Mouse (Mus musculus): ENCODE results near the gene Arhgap24. TPM values are rescaled to one million over a fixed set of nuclear protein-coding genes. Genes with fewer than 3 reads are reported as not detected.

Gene Arhgap24
- total RNA-seq, 2 experiments from 2014 or later: 1.9 to 3.8 TPM

DNA sequence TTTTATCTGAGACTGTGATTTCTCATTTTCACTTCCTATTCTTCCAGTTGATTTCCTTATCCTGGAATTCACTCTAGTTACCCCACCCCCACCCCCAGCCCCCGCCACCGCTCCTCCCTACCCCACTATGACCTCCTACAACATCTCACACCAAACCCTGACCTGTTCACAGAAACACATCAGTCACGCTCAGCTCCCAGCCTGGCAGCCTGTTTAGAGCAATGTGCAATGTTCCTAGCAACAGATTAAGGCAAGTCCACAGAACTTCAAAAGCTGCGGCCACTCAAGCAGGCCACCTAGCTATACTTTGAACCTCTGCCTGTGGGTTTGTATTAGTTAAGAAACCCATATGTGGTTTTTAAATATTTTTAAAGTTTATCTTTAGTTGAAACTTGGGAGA lies 293.3 kb downstream of the Arhgap24 start:
- no peak for ATAC-seq (replicated peaks; ENCODE audit: poor library complexity, severe bottlenecking)

DNA sequence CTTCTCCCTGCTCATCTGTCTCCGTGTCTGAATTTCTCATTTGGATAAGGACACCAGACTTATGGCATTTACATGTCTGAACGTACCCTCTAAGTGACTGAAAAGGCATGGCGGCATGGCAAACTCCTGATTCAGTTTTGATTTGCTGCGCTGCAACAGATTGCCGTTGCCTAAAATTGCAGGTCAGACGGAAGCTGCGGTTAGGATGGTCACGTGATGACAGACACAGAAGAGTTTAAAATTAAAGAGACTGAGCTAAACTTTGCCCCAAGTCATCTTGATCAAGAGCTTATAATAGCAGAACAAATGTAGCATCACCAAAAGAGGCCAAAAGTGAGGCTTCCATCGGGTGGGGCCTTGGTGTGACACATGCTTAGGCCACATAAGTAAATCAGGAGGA lies 296.1 kb downstream of the Arhgap24 start:
- ATAC-seq (replicated peaks; ENCODE audit: poor library complexity, severe bottlenecking): peak; percentile 7; the same call in 1 of the 2 replicates

DNA sequence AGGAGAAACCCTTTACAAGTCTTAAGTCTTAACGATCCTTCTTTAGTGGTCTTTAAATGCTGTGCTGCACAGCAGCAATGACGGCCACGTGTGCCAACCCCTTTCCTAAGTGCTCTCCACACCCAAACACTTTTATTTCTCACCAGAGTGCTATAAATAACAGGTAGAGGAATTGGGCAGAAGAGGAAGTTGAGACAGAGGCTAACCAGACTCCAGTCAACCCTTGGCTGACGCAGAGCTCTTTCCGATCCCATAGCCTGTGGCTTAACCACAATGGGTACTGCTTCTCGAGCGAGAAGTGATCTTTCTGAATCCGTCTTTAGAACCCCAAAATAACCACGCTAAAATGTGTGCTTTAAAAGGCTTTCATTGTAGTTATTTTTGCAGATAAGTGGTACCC lies 296.7 kb downstream of the Arhgap24 start:
- ATAC-seq (replicated peaks; ENCODE audit: poor library complexity, severe bottlenecking): peak; percentile 98

DNA sequence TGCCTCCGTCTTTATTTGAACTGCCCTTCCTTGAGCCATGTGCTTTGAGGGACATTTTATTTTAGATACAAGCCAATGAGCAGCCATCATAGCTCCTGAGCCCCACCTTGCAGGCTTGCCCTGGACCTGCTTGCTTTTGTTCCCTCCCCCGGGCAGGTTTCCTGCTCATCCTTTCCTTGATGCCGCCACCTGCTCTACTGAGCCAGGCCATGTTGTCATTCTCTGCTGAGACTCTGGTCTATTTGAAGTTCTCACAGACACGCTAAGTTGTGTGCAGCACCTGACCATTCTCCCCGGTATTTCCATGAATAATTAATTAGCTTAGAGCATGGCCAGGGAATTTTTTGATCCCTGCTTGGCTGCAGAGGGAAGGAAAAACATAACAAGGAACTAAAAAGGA lies 297.1 kb downstream of the Arhgap24 start:
- peak; percentile 68 for ATAC-seq (replicated peaks; ENCODE audit: poor library complexity, severe bottlenecking)

DNA sequence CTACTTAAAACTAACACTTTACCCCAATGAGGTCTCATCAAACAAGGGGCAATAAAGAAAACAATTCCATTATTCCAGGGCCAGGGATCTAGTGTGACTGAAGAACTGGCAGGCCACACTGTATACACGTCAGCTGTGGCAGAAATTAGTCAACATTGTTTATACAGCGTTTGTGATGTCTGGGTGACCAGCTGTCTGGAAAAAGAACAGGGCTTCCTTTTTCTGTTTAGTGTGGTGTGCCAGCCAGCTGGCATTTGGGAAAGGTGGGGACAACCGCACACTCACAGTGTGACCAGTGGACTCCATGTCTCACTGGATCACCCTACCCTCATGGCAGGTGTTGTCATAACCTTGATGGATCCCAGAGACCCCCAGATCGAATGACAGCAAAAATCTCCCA lies 302.4 kb downstream of the Arhgap24 start:
- ATAC-seq (replicated peaks; ENCODE audit: poor library complexity, severe bottlenecking): no peak

DNA sequence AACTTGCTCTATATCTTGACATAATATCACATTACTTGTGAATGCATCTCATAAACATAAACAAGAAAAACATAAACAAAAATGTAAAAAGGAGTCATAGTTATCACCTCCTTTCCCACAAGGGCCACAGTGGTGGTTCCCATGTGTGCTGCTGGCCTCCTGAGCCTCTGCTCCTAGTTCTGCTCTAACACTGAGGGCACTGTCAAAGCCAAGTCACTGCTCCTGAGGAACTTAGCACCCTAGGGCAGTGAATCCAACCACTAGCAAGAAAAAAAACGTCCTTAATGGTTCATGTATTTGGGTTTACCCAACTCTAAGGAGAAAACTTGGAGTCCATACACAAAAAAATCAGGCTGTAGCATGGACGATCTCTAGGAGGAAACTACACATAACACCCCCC lies 304.9 kb downstream of the Arhgap24 start:
- ATAC-seq (replicated peaks; ENCODE audit: poor library complexity, severe bottlenecking): no peak

DNA sequence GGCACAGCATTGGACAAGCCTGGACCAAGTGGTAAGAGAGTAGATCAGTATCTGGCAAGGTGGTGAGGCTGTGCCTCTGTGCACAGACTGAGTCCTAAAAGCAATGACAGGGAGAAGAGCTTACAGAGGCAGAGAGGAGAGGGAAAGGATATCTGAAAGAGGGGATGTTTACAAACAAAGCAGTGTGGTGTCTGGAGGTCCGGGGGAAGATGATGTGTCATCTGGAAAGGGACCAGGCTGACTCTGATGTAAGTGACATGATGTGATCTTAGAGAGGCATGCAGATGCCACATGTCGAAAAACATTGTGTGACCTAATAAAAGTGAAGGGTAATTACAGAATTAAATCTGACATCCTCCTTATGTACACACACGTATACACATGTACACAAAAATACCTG lies 307.2 kb downstream of the Arhgap24 start:
- no peak for ATAC-seq (replicated peaks; ENCODE audit: poor library complexity, severe bottlenecking)

DNA sequence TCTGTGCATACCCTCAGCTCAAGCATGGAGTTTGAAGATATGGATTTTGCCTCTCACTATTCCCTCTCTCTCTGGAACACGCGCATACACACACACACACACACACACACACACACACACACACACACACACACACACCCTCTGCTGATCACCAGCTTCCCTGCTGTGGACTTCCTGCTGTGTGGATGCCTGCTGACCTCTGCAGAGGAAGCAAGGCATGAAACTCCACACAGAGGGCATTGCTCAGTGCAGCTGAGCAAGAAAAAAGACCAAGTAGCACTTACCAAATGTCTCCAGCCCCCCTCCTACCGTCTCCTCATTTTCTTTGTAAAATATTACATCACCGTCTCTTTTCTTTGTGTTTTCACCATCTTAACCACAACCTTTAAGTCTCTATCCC lies 310.1 kb downstream of the Arhgap24 start:
- ATAC-seq (replicated peaks; ENCODE audit: poor library complexity, severe bottlenecking): peak; percentile 87

DNA sequence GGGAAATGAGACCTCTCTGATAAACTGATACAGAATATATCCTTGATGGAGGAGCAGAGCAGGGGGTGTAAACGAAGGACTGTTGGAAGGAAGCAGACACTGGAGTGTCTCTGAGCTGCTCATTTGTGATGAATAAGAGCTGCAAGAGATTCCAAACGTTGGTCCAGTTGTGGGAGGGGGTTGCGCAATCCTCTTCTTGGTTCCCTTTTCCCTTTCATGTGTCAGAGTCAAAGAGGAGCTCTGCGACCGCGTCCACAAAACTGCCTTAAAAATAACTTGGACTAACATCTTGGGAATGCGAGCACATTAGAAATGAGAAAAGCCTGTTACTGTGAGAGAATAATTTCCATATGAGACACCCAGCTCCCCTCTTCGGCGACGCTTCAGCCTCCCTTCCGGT lies 312.3 kb downstream of the Arhgap24 start:
- ATAC-seq (replicated peaks; ENCODE audit: poor library complexity, severe bottlenecking): peak; percentile 79

DNA sequence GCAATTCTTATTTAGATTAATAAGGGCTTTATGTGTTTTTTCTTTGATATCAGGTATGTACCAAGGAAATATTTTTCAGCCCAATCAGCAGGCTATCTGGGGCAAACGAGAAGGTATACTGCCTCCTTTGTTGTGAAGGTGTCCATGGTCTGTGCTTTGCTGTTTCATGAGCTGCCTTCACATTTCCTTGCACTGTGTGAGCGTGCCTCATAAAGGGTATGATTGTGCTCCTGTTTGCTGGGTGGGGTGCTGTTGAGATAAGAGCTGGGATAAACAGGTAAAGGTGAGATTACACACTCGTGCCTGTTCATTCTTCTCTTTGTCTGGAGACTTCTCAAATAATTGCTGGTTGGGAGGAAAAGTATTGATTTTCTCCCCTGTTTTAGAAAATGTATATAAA lies 320.3 kb downstream of the Arhgap24 start:
- ATAC-seq (replicated peaks; ENCODE audit: poor library complexity, severe bottlenecking): no peak

DNA sequence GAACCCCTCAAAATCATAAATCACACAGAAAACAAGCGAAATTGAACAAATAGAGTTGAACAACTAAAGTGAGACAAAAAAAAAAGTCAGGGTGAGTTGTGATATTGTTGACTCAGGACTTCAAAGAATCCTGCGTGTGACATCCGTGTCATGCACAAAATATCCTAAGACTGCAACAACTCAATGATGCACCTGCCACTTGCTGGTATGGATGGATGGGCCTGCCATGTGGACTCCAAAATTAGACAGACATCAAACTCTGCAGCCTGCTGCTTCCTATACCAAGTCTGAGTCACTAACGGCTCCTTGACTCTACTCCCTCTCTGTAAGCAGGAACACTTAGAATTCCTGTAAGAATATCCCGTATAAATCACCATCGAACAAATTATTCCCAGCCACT lies 321.6 kb downstream of the Arhgap24 start:
- no peak for ATAC-seq (replicated peaks; ENCODE audit: poor library complexity, severe bottlenecking)

DNA sequence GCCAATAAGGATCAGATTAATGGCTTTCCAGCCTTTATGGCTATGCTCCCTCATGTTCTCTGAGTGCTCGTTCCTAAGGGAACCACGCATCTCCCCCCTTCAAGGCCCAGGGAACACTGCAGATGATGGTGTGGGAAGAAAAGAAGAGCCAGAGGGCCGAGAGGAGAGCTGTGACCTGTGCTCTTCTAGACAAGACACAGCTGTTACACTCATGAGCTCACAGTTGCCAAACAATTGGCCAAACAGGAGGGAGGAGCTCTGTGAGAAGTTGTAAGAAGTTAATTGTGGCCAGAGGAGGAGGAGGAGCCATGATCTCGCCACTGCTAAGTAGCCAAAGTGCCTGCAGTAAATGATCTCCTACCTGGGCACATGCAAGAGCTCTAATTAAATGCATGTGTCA lies 322.5 kb downstream of the Arhgap24 start:
- ATAC-seq (replicated peaks; ENCODE audit: poor library complexity, severe bottlenecking): no peak

DNA sequence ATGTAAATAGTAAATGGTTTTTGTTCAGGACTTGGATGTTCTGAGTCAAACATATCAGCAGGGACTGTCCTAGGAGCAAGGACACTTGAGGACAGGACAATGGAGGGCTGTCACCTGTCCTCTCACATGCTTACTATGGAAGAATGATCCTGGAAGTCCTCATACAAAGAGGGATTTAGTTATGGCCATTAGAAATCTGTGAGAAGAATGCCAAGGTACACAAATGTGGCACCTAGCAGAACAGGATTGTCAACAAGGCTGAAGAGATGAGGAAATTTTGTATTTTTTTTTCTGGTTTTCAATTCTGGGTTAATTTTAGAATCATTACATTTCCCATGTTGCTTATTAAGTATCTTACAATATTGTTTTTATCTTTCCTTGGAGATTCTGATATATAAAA lies 326.3 kb downstream of the Arhgap24 start:
- no peak for ATAC-seq (replicated peaks; ENCODE audit: poor library complexity, severe bottlenecking)

DNA sequence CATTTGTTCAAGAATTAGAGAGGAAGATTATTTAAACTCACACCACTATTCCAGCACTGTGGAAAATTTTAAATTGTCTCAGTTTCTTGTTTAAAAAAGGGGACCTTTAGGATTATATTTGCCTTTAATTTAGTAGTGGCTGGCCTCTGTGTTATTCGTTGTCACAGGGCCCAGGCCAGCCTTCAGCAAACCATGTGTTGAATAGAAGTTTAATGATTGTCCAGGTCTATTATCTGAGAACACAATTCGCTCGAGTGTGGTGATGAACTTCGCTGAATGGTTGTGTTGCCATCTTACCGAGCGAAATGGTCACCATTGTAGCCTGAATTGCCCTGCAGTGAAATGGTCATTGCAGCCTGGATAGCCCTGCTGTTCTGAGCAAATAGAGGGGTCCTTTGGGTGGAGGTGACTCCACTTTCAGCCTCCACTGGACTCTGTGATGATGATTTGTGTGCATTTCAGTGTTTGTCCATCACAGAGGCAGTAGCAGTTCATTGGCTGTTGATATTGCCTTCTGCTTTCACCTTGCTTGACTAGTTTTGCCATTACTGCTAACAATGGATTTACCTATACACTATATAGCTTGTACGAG lies 329.3 kb downstream of the Arhgap24 start:
- no peak for ATAC-seq (replicated peaks; ENCODE audit: poor library complexity, severe bottlenecking)

DNA sequence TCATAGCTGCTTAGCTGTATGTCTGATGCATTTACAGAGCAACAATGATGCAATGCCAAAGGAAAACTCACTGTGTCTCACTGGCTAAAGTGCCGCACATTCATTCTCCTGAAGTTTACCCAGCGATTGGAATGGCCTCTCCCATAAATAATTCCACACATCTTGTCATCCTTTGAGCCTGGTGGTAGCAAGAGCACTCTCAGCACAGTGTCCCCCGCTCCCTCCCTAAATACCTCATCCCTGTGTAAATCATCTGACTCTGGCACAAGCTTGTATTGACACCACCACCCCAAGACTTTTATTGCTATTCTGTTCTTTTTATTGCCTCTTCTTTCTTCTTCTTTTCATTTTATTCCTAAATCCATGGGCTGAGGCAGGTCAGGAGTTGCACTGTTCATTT lies 332.1 kb downstream of the Arhgap24 start:
- no peak for ATAC-seq (replicated peaks; ENCODE audit: poor library complexity, severe bottlenecking)

DNA sequence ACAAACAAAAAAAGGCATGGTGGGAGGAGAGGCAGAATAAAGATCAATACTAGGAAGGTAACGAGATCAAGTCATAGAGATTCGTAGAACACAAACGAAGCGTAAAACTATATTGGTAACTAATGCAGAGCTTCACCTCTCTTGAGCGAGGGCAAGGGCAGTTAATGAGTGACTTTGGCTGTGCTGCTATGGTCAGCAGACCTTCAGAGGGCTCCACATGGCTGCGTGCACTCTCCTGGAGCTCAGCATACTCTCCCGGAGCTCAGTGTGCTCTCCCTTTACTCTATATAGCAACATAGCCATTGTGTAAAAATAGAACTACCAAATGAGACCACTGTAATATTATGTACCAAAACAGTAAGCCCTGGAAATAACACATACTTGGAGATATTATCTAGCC lies 336.4 kb downstream of the Arhgap24 start:
- ATAC-seq (replicated peaks; ENCODE audit: poor library complexity, severe bottlenecking): no peak

DNA sequence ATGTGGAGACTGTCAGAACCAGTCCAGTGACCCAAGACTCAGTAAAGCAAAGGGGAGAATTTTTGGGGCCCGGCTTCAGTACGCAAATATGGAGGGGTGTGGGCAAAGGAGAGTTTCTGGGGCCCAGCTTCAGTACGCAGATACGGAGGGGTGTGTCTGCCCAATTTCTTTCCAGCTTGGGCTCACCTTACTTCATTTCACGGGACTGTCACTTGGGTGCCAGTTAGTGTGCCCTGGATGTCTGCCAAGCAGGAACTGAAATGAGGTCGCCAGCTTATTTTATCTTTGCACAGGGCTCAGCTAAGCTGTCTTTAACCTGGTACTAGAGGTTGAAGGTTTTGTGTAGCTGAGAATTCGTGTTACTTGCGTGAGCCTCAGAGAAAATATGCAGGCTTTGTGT lies 344.3 kb downstream of the Arhgap24 start:
- ATAC-seq (replicated peaks; ENCODE audit: poor library complexity, severe bottlenecking): no peak

DNA sequence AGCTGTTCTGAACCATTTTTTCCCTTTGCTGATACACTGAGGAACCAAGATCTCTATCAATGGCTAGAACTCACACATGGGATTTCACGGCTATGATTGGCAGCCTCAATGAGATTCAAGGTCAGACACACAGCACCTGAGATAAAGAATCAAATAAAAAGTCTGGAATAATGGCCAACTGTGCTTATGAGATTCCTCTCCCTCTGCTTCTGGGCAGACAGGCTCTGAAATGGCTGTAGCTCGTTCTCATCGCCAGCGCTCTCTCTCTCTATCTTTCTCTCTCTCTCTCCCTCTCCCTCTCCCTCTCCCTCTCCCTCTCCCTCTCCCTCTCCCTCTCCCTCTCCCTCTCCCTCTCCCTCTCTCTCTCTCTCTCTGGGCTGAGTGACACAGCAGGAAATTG lies 357.9 kb downstream of the Arhgap24 start:
- no peak for ATAC-seq (replicated peaks; ENCODE audit: poor library complexity, severe bottlenecking)

DNA sequence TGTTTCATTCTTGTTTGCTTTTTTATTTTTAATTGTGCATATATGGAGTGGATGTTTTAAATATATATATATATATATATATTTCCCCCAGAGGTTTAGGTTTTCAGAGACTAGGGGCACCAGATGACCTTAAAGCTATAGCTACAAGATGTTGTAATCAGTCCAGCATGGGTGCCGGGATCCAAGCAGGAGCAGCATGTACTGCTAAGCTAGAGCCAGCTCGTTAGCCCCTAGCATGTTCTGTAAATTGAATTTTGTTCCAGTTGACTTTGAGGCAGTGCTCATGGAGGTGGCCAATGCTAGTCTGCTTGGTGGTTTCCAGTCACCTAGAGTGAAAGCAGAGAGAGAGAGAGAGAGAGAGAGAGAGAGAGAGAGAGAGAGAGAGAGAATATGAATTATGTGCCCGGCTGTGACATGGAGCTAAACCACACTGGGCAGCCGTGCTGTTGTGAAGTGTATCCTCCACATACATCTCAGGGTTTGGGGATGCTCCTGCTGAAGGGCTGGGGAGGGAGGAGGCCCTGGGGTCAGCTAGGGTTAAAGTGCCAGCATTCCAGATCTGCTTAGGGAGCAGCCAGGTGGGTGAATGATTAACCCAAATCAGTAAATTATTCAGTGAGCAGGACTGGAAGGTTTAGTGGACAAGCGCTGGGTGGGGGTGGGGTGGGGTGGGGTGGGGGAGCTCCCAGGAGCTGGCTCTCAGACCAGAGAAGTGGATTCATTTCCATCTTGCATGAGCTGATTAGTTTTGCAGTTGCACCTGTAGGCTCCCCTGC lies 362.9 kb downstream of the Arhgap24 start:
- no peak for ATAC-seq (replicated peaks; ENCODE audit: poor library complexity, severe bottlenecking)

DNA sequence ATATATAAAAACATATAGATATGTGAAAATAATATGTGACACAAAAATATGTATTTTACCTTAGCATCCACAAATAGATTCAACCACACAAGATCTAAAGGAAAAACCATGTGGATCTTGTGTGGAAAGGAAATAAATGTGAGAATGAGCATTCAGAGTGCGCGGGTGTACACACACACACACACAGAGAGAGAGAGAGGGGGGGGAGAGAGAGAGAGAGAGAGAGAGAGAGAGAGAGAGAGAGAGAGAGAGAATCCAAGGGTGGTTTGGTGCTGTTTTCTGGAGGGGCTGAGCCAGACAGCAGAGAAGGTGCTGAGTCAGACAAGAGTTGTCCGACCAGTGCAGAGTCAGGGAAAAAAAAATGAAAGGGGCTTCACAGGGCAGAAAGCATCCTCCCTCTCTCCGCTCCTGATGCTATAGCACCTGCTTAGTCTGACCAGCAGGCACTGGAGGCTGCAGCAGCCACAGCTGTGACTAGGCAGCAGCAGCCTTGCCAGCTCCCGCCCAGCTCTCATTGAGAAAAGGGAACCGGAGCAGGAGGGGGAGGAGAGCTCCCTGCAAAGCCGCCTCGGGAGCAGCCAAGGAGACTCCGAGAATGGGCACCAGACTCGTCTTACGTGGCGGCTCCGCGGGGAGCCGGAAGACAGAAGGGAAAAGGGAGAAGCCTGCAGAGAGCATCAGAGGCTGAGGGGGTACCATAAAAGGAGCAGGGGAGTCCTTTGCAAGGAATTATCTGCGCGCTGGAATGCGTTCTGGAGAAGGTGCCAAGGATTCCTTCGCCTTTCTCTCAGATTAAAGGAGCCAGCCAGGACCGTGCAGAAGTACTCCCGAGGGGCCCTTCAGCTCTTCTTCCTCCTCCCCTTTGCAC lies 363.8 kb downstream of the Arhgap24 start:
- ATAC-seq (replicated peaks; ENCODE audit: poor library complexity, severe bottlenecking): peak; percentile 97

DNA sequence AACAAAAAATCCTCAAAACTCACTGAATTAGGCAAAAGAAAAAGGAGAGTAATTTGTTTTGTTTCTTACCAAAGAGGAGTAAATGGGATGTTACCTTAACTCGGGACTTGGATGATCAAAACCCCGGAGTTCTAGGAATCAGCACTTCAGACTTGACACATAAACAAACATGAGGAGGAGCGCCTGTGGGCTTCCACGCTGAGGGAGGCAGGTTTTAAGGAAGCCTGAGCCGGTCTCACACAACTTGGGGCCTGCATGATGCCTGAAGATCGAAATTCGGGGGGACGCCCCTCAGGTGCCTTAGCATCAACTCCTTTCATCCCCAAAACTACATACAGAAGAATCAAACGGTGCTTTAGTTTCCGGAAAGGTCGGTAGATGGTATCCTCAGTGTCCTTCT lies 364.6 kb downstream of the Arhgap24 start:
- no peak for ATAC-seq (replicated peaks; ENCODE audit: poor library complexity, severe bottlenecking)
